Mouse (Mus musculus) left cerebral cortex, postnatal 36 days (tissue): ENCODE results near the gene Nrd1. TPM values are rescaled to one million over a fixed set of nuclear protein-coding genes. Genes with fewer than 3 reads are reported as not detected.

ENCODE experiments used
- DNase-seq, 2 experiments: peaks; one replicate each; pipeline ENCODE4 v3.0.0; 2021 to 2022; ENCODE audit warnings: low spot score in 2 of 2, mixed read lengths in 1 of 2
- intact Hi-C: fragments of 180-260 bp; cut with DNase I; formaldehyde crosslinking; loops from one replicate; pipeline ENCODE4 v1.15.1; 2025
- microRNA-seq: library from miRNA; unstranded; fragments of <30 nt; microRNA quantifications from one replicate; pipeline ENCODE4 v1.2.0, GENCODE M21; 2022
- total RNA-seq, 2 experiments: library from RNA; stranded (reverse); gene quantifications; 2 replicates each; pipeline ENCODE4 v1.2.3; 2021

The Nrd1 gene
- total RNA-seq, 2 experiments from 2014 or later, result 105 to 139 TPM

- DNase-seq, result no peak
- intact Hi-C loops, result no loop called here
Observed at GRCm38 (mm10) chr4:109089171-109089570, 88.7 kb downstream of the Nrd1 start.

- DNase-seq, result no peak
- intact Hi-C loops, result no loop called here
Observed at GRCm38 (mm10) chr4:109089999-109090398, 89.5 kb downstream of the Nrd1 start.

- no peak for DNase-seq
- intact Hi-C loops, result no loop called here
Observed at GRCm38 (mm10) chr4:109091241-109091777, 90.9 kb downstream of the Nrd1 start.

GRCm38 (mm10) chr4:109092344-109092743, 91.9 kb downstream of the Nrd1 start:
- DNase-seq, result no peak

GRCm38 (mm10) chr4:109094269-109094668, 93.8 kb downstream of the Nrd1 start:
- DNase-seq, result no peak
- intact Hi-C loops, result no loop called here

More at GRCm38 (mm10) chr4:109092344-109092743, 91.9 kb downstream of the Nrd1 start:
- intact Hi-C loops, result no loop called here

GRCm38 (mm10) chr4:109098861-109099260, 98.4 kb downstream of the Nrd1 start:
- no peak for DNase-seq
- intact Hi-C loops, result no loop called here

GRCm38 (mm10) chr4:109102574-109102973, 102.1 kb downstream of the Nrd1 start:
- no peak for DNase-seq
- intact Hi-C loops, result no loop called here

GRCm38 (mm10) chr4:109103145-109103883, 102.9 kb downstream of the Nrd1 start:
- no peak for DNase-seq
- intact Hi-C loops, result no loop called here

GRCm38 (mm10) chr4:109105254-109105653, 104.8 kb downstream of the Nrd1 start:
- intact Hi-C loops, result no loop called here
- DNase-seq, result no peak

GRCm38 (mm10) chr4:109106034-109106433, 105.6 kb downstream of the Nrd1 start:
- intact Hi-C loops, result no loop called here
- DNase-seq, result no peak

- no peak for DNase-seq
- intact Hi-C loops, result no loop called here
Observed at GRCm38 (mm10) chr4:109106594-109106993, 106.1 kb downstream of the Nrd1 start.

- no peak for DNase-seq
- intact Hi-C loops, result no loop called here
Observed at GRCm38 (mm10) chr4:109109012-109109411, 108.6 kb downstream of the Nrd1 start.

GRCm38 (mm10) chr4:109109686-109110085, 109.2 kb downstream of the Nrd1 start:
- DNase-seq, result no peak
- intact Hi-C loops, result no loop called here

GRCm38 (mm10) chr4:109110978-109111377, 110.5 kb downstream of the Nrd1 start:
- intact Hi-C loops, result no loop called here
- DNase-seq, result no peak

Small RNA genes within 50 kb of the gene (microRNA-seq; reads per million reads assigned to microRNA genes)
- not detected for gene Mir761

Other genes starting within 250 kb of the Nrd1 start
- 10 to 100 TPM; 63.7 to 67.4 TPM for gene Zfyve9, start 219.9 kb upstream of the Nrd1 start, total RNA-seq
- gene Btf3l4, start 167.0 kb upstream of the Nrd1 start, total RNA-seq, result 10 to 100 TPM; 87.3 to 92.0 TPM
- gene Txndc12, start 166.1 kb upstream of the Nrd1 start, total RNA-seq, result 10 to 100 TPM; 39.4 to 40.9 TPM
- 10 to 100 TPM; 16.4 to 17.0 TPM for gene Kti12, start 152.9 kb upstream of the Nrd1 start, total RNA-seq
- under 1 TPM in 1 of 2 experiments, not detected in 1; 0.35 TPM for gene A730015C16Rik, start 152.0 kb upstream of the Nrd1 start, total RNA-seq
- gene Rab3b, start 121.6 kb upstream of the Nrd1 start, total RNA-seq, result 10 to 100 TPM; 84.3 to 91.3 TPM
- 10 to 100 TPM; 54.6 to 62.8 TPM for gene Osbpl9, start 201.6 kb downstream of the Nrd1 start, total RNA-seq
- under 1 TPM; 0.36 to 0.94 TPM for gene Calr4, start 233.8 kb downstream of the Nrd1 start, total RNA-seq